Mouse (Mus musculus): ENCODE data around the gene Brd2. TPM values are rescaled to one million over a fixed set of nuclear protein-coding genes. Genes with fewer than 3 reads are reported as not detected.

Gene Brd2
- polyA plus RNA-seq, 1 experiment from 2014 or later = 178 TPM

Other genes with a start within 250 kb of the Brd2 start
- not detected in 2 replicates for gene Gm7029, start 248.8 kb downstream of the Brd2 start, polyA plus RNA-seq (2014; fragmentation: Nextera tagmentation; extraction: Ambion mirVana)
- 6.2 and 20.8 TPM in 2 replicates for gene Kifc1, start 232.0 kb downstream of the Brd2 start, polyA plus RNA-seq (2014; fragmentation: Nextera tagmentation; extraction: Ambion mirVana)
- not detected in 2 replicates for gene Platr17, start 217.5 kb downstream of the Brd2 start, polyA plus RNA-seq (2014; fragmentation: Nextera tagmentation; extraction: Ambion mirVana)
- 31.9 and 50.8 TPM in 2 replicates for gene Daxx, start 213.2 kb downstream of the Brd2 start, polyA plus RNA-seq (2014; fragmentation: Nextera tagmentation; extraction: Ambion mirVana)
- 17.4 and 24.6 TPM in 2 replicates for gene Tapbp, start 206.7 kb downstream of the Brd2 start, polyA plus RNA-seq (2014; fragmentation: Nextera tagmentation; extraction: Ambion mirVana)
- 11.1 TPM in 2 replicates for gene Zbtb22, start 206.7 kb downstream of the Brd2 start, polyA plus RNA-seq (2014; fragmentation: Nextera tagmentation; extraction: Ambion mirVana)
- gene Rgl2, start 193.1 kb downstream of the Brd2 start, polyA plus RNA-seq (2014; fragmentation: Nextera tagmentation; extraction: Ambion mirVana) = 26.3 and 28.2 TPM in 2 replicates
- 169 and 211 TPM in 2 replicates for gene Pfdn6, start 182.3 kb downstream of the Brd2 start, polyA plus RNA-seq (2014; fragmentation: Nextera tagmentation; extraction: Ambion mirVana)
- 26.5 and 37.8 TPM in 2 replicates for gene Wdr46, start 182.0 kb downstream of the Brd2 start, polyA plus RNA-seq (2014; fragmentation: Nextera tagmentation; extraction: Ambion mirVana)
- gene B3galt4, start 171.1 kb downstream of the Brd2 start, polyA plus RNA-seq (2014; fragmentation: Nextera tagmentation; extraction: Ambion mirVana) = 2.8 and 3.3 TPM in 2 replicates
- 24.9 and 40.8 TPM in 2 replicates for gene Vps52, start 166.8 kb downstream of the Brd2 start, polyA plus RNA-seq (2014; fragmentation: Nextera tagmentation; extraction: Ambion mirVana)
- 2,014 and 2,736 TPM in 2 replicates for gene Rps18, start 166.6 kb downstream of the Brd2 start, polyA plus RNA-seq (2014; fragmentation: Nextera tagmentation; extraction: Ambion mirVana)
- gene H2-K1, start 122.3 kb downstream of the Brd2 start, polyA plus RNA-seq (2014; fragmentation: Nextera tagmentation; extraction: Ambion mirVana) = 11.2 and 18.8 TPM in 2 replicates
- gene Ring1, start 98.0 kb downstream of the Brd2 start, polyA plus RNA-seq (2014; fragmentation: Nextera tagmentation; extraction: Ambion mirVana) = 5.5 and 12.4 TPM in 2 replicates
- gene H2-Ke6, start 94.6 kb downstream of the Brd2 start, polyA plus RNA-seq (2014; fragmentation: Nextera tagmentation; extraction: Ambion mirVana) = 46.0 and 53.0 TPM in 2 replicates
- 70.3 and 86.0 TPM in 2 replicates for gene Slc39a7, start 91.0 kb downstream of the Brd2 start, polyA plus RNA-seq (2014; fragmentation: Nextera tagmentation; extraction: Ambion mirVana)
- gene Rxrb, start 90.8 kb downstream of the Brd2 start, polyA plus RNA-seq (2014; fragmentation: Nextera tagmentation; extraction: Ambion mirVana) = 22.2 and 28.0 TPM in 2 replicates
- gene Col11a2, start 83.2 kb downstream of the Brd2 start, polyA plus RNA-seq (2014; fragmentation: Nextera tagmentation; extraction: Ambion mirVana) = 1.9 and 2.1 TPM in 2 replicates
- gene H2-Oa, start 30.3 kb downstream of the Brd2 start, polyA plus RNA-seq (2014; fragmentation: Nextera tagmentation; extraction: Ambion mirVana) = 0.51 and 0.76 TPM in 2 replicates
- 16.1 and 19.3 TPM in 2 replicates for gene H2-DMa, start 3.1 kb downstream of the Brd2 start, polyA plus RNA-seq (2014; fragmentation: Nextera tagmentation; extraction: Ambion mirVana)
- gene H2-DMb2, start 20.7 kb upstream of the Brd2 start, polyA plus RNA-seq (2014; fragmentation: Nextera tagmentation; extraction: Ambion mirVana) = 18.5 and 21.9 TPM in 2 replicates
- 4.1 and 4.2 TPM in 2 replicates for gene H2-DMb1, start 30.4 kb upstream of the Brd2 start, polyA plus RNA-seq (2014; fragmentation: Nextera tagmentation; extraction: Ambion mirVana)
- gene Tap1, start 64.9 kb upstream of the Brd2 start, polyA plus RNA-seq (2014; fragmentation: Nextera tagmentation; extraction: Ambion mirVana) = 1.9 and 2.9 TPM in 2 replicates
- gene Psmb9, start 65.1 kb upstream of the Brd2 start, polyA plus RNA-seq (2014; fragmentation: Nextera tagmentation; extraction: Ambion mirVana) = 2.1 and 3.4 TPM in 2 replicates
- 4.3 and 4.8 TPM in 2 replicates for gene Psmb8, start 75.1 kb upstream of the Brd2 start, polyA plus RNA-seq (2014; fragmentation: Nextera tagmentation; extraction: Ambion mirVana)
- 1.2 and 1.8 TPM in 2 replicates for gene Tap2, start 80.9 kb upstream of the Brd2 start, polyA plus RNA-seq (2014; fragmentation: Nextera tagmentation; extraction: Ambion mirVana)
- gene H2-Ob, start 116.3 kb upstream of the Brd2 start, polyA plus RNA-seq (2014; fragmentation: Nextera tagmentation; extraction: Ambion mirVana) = not detected in 2 replicates
- 21.7 and 22.9 TPM in 2 replicates for gene H2-Ab1, start 135.1 kb upstream of the Brd2 start, polyA plus RNA-seq (2014; fragmentation: Nextera tagmentation; extraction: Ambion mirVana)
- gene H2-Aa, start 165.2 kb upstream of the Brd2 start, polyA plus RNA-seq (2014; fragmentation: Nextera tagmentation; extraction: Ambion mirVana) = 2.7 TPM in 2 replicates
- 5.9 and 7.1 TPM in 2 replicates for gene H2-Eb1, start 183.2 kb upstream of the Brd2 start, polyA plus RNA-seq (2014; fragmentation: Nextera tagmentation; extraction: Ambion mirVana)
- gene H2-Eb2, start 203.0 kb upstream of the Brd2 start, polyA plus RNA-seq (2014; fragmentation: Nextera tagmentation; extraction: Ambion mirVana) = 0.09 TPM in 1 of 2 replicates, not detected in the other
- 0.14 TPM in 1 of 2 replicates, not detected in the other for gene Btnl2, start 232.2 kb upstream of the Brd2 start, polyA plus RNA-seq (2014; fragmentation: Nextera tagmentation; extraction: Ambion mirVana)

All from kidney, embryonic 14.5 days (tissue).